ENCODE assay signal across 14 mouse cellular contexts in genomic region chr16:7040691-7041090, GRCm38 (mm10).
DNase-seq lines count a peak whose midpoint lies in the region; ATAC-seq and TF ChIP-seq lines count a peak whose summit lies in the region.
"Had no signal": no experiment of that assay in that cellular context is flagged by ENCODE, and none has a peak within 500 bp of the region (broad histone marks: within the 10 kb centered on the region; RNA-seq: fewer than 3 reads in every experiment).

No protein-coding gene starts in this region.

- H3K9me3 ChIP-seq in forebrain, embryonic 13.5 days (replicated peaks): no peaks in the 10 kb centered on the region
- no peaks in the 10 kb centered on the region for H3K9me3 ChIP-seq in forebrain, embryonic 11.5 days (ENCODE audit: control insufficient read depth, low read length)
- no peaks in the 10 kb centered on the region for H3K9me3 ChIP-seq in midbrain, embryonic 12.5 days
- H3K9me3 ChIP-seq in lung, postnatal 0 days (ENCODE audit: low read length): no peaks in the 10 kb centered on the region
- H3K9me3 ChIP-seq: limb, embryonic 15.5 days had no signal

- no peak for TF ChIP-seq CTCF in lung, postnatal 0 days (IDR thresholded peaks at IDR 0.05)
- no peak for TF ChIP-seq CTCF in lung, adult 2 months (IDR thresholded peaks at IDR 0.05; ENCODE audit: insufficient read depth, low read length)

- H3K27me3 ChIP-seq in forebrain, embryonic 13.5 days: peaks cover 50% of the 10 kb centered on the region
- H3K27me3 ChIP-seq in forebrain, embryonic 11.5 days (ENCODE audit: control insufficient read depth, insufficient read depth, low read length): peaks cover 30% of the 10 kb centered on the region
- peaks cover 41% of the 10 kb centered on the region for H3K27me3 ChIP-seq in midbrain, embryonic 12.5 days
- peaks cover 14% of the 10 kb centered on the region for H3K27me3 ChIP-seq in lung, postnatal 0 days (replicated peaks; ENCODE audit: insufficient read depth, low read length)

- H3K9ac ChIP-seq in forebrain, embryonic 13.5 days: no peak overlapping the region
- no peak overlapping the region for H3K9ac ChIP-seq in forebrain, embryonic 11.5 days (ENCODE audit: low read length)
- H3K9ac ChIP-seq in midbrain, embryonic 12.5 days (replicated peaks): no peak overlapping the region
- no peak overlapping the region for H3K9ac ChIP-seq in lung, postnatal 0 days (replicated peaks; ENCODE audit: low read depth)
- H3K9ac ChIP-seq: limb, embryonic 15.5 days had no signal

- 24% methylated on average over 6 of the region's 6 CpGs for WGBS in forebrain, embryonic 13.5 days
- WGBS in forebrain, embryonic 11.5 days: 19% methylated on average over 6 of the region's 6 CpGs
- WGBS in midbrain, embryonic 12.5 days: 16% methylated on average over 6 of the region's 6 CpGs
- WGBS in lung, postnatal 0 days: 24% methylated on average over 6 of the region's 6 CpGs
- 22% methylated on average over 6 of the region's 6 CpGs for WGBS in lung, adult 2 months

- no peak for TF ChIP-seq POLR2A in lung, adult 2 months (IDR thresholded peaks at IDR 0.05; ENCODE audit: borderline replicate concordance, extremely low read depth, low read depth, low read length)

- ATAC-seq in forebrain, embryonic 13.5 days: no peak
- no peak for ATAC-seq in forebrain, embryonic 11.5 days (replicated peaks; ENCODE audit: low FRiP score)
- no peak for ATAC-seq in midbrain, embryonic 12.5 days (ENCODE audit: low FRiP score, low read depth)
- ATAC-seq in lung, postnatal 0 days: no peak
- ATAC-seq: activated CD4-positive, CD25-positive, alpha-beta regulatory T cell, adult 4 months had no signal

- TF ChIP-seq EP300 in lung, postnatal 0 days (IDR thresholded peaks at IDR 0.05): no peak

- peaks cover 20% of the 10 kb centered on the region for H3K4me1 ChIP-seq in forebrain, embryonic 13.5 days
- H3K4me1 ChIP-seq in forebrain, embryonic 11.5 days (replicated peaks; ENCODE audit: control insufficient read depth, insufficient read depth, low read length): peaks cover 3% of the 10 kb centered on the region; the same call in 1 of the 2 replicates
- H3K4me1 ChIP-seq in midbrain, embryonic 12.5 days: peaks cover 12% of the 10 kb centered on the region
- H3K4me1 ChIP-seq in lung, postnatal 0 days (ENCODE audit: insufficient read depth, low read depth, low read length): no peaks in the 10 kb centered on the region
- no peaks in the 10 kb centered on the region for H3K4me1 ChIP-seq in lung, adult 2 months (ENCODE audit: control insufficient read depth, insufficient read depth, low read length)

- H3K36me3 ChIP-seq in forebrain, embryonic 13.5 days (ENCODE audit: poor library complexity, severe bottlenecking): no peaks in the 10 kb centered on the region
- no peaks in the 10 kb centered on the region for H3K36me3 ChIP-seq in forebrain, embryonic 11.5 days (ENCODE audit: control insufficient read depth, insufficient read depth, low read length)
- no peaks in the 10 kb centered on the region for H3K36me3 ChIP-seq in midbrain, embryonic 12.5 days
- H3K36me3 ChIP-seq in lung, postnatal 0 days (ENCODE audit: insufficient read depth, low read length): no peaks in the 10 kb centered on the region
- H3K36me3 ChIP-seq: limb, embryonic 15.5 days had no signal

- H3K27ac ChIP-seq in forebrain, embryonic 13.5 days: no peak overlapping the region
- H3K27ac ChIP-seq in forebrain, embryonic 11.5 days (ENCODE audit: low read depth, low read length): no peak overlapping the region
- H3K27ac ChIP-seq in midbrain, embryonic 12.5 days (replicated peaks): peak overlapping the region; percentile 25; the same call in 1 of the 2 replicates
- no peak overlapping the region for H3K27ac ChIP-seq in lung, postnatal 0 days (ENCODE audit: low read length)
- H3K27ac ChIP-seq: limb, embryonic 15.5 days had no signal

- peak overlapping the region; percentile 73 for H3K4me2 ChIP-seq in forebrain, embryonic 13.5 days
- no peak overlapping the region for H3K4me2 ChIP-seq in forebrain, embryonic 11.5 days (ENCODE audit: low read depth, low read length, severe bottlenecking)
- peak overlapping the region; percentile 76 for H3K4me2 ChIP-seq in midbrain, embryonic 12.5 days (replicated peaks)
- H3K4me2 ChIP-seq in lung, postnatal 0 days (replicated peaks; ENCODE audit: low read depth, low read length): no peak overlapping the region
- H3K4me2 ChIP-seq: limb, embryonic 15.5 days had no signal

- no peak for DNase-seq in forebrain, embryonic 11.5 days (ENCODE audit: low spot score)
- DNase-seq in retina, postnatal 1 day: peak; percentile 37
- no peak for DNase-seq in retina, embryonic 14.5 days (ENCODE audit: low spot score)
- no peak for DNase-seq in adrenal gland, adult 8-10 months
- no peak for DNase-seq in lung, postnatal 0 days (ENCODE audit: low spot score)
- DNase-seq in lung, adult 2 months: no peak
- DNase-seq: cerebellum, postnatal 25 days; gastrocnemius, postnatal 25 days; layer of hippocampus, adult 9-11 months; lung, postnatal 36 days had no signal

- peak overlapping the region; percentile 41 for H3K4me3 ChIP-seq in forebrain, embryonic 13.5 days
- H3K4me3 ChIP-seq in forebrain, embryonic 11.5 days (ENCODE audit: low read depth, low read length): no peak overlapping the region
- peak overlapping the region; percentile 49 for H3K4me3 ChIP-seq in midbrain, embryonic 12.5 days
- no peak overlapping the region for H3K4me3 ChIP-seq in lung, postnatal 0 days (ENCODE audit: low read depth, low read length)
- H3K4me3 ChIP-seq in lung, adult 2 months (replicated peaks; ENCODE audit: extremely low read depth, low read depth, low read length): no peak overlapping the region

Comparison
In these comparisons a context has a peak if more than half of its experiments do, and no peak if none do; other contexts are left out.
1. H3K4me2 ChIP-seq: peak in forebrain, embryonic 13.5 days (single experiment) and midbrain, embryonic 12.5 days (single experiment); none in forebrain, embryonic 11.5 days (single experiment) and lung, postnatal 0 days (single experiment).
2. H3K4me3 ChIP-seq: peak in forebrain, embryonic 13.5 days (single experiment) and midbrain, embryonic 12.5 days (single experiment); none in forebrain, embryonic 11.5 days (single experiment), lung, postnatal 0 days (single experiment) and lung, adult 2 months (single experiment).